Mouse (Mus musculus): ENCODE measurements around the gene Gm7138.

DNA sequence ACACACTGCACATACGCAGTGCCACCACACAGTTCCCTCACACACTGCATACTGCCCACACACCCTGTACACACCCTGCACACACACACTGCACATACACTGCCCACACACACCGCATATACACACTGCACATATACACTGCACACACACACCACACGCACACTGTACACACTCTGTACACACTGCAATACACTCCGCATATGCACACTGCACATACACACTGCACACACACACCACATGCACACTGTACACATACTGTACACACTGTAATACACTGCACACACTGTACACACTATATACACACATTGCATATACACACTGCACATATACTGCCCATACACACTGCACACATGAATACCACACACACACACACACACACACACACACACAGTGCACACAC lies 41.8 kb upstream of the Gm7138 start:
- no peak for TF ChIP-seq POLR2A (IDR thresholded peaks at IDR 0.05; ENCODE audit: borderline replicate concordance, extremely low read depth, insufficient read depth, insufficient read length, poor library complexity, severe bottlenecking)
- TF ChIP-seq CTCF (IDR thresholded peaks at IDR 0.05; ENCODE audit: borderline replicate concordance, extremely low read depth, insufficient read depth, insufficient read length): no peak
